Mouse (Mus musculus) heart, embryonic 16.5 days (tissue): ENCODE data around the gene Ccl6. TPM values are rescaled to one million over a fixed set of nuclear protein-coding genes. Genes with fewer than 3 reads are reported as not detected.

Source experiments
- ATAC-seq: fragments of 200-750 bp; cut with Nextera tagmentation; replicated peaks from 2 replicates; pipeline ENCODE4 v1.8.0; 2017; ENCODE audit warnings: moderate number of reproducible peaks; ENCODE audit not compliant: insufficient read depth, low FRiP score; ENCODE audit errors: extremely low read depth
- H3K27ac ChIP-seq: fragments of 300-500 bp; sonication (generic); 2 replicates; pipeline ENCODE4 v1.5.1; 2014; ENCODE audit warnings: mild to moderate bottlenecking, low read length, control low read depth, moderate library complexity
- H3K27me3 ChIP-seq: fragments of 300-500 bp; sonication (generic); 2 replicates; pipeline ENCODE4 v1.6.1; 2014; ENCODE audit warnings: low read length, mixed read lengths; ENCODE audit not compliant: control insufficient read depth, insufficient read depth
- H3K36me3 ChIP-seq: fragments of 300-500 bp; sonication (generic); 2 replicates; pipeline ENCODE4 v1.6.1; 2014; ENCODE audit not compliant: control insufficient read depth, insufficient read depth
- H3K4me1 ChIP-seq: fragments of 300-500 bp; sonication (generic); 2 replicates; pipeline ENCODE4 v1.6.1; 2014; ENCODE audit warnings: low read length, mixed read lengths; ENCODE audit not compliant: control insufficient read depth, insufficient read depth
- H3K4me2 ChIP-seq: fragments of 300-500 bp; sonication (generic); 2 replicates; pipeline ENCODE4 v1.6.1; 2014; ENCODE audit warnings: low read depth, mild to moderate bottlenecking, control low read depth, low read length
- H3K4me3 ChIP-seq: fragments of 300-500 bp; sonication (generic); 2 replicates; pipeline ENCODE4 v1.5.1; 2014; ENCODE audit warnings: mild to moderate bottlenecking, control low read depth, low read length
- H3K9ac ChIP-seq: fragments of 300-500 bp; sonication (generic); 2 replicates; pipeline ENCODE4 v1.6.1; 2014; ENCODE audit warnings: low read length, control low read depth
- H3K9me3 ChIP-seq: fragments of 300-500 bp; sonication (generic); replicated peaks from 2 replicates; pipeline ENCODE4 v1.6.1; 2016; ENCODE audit warnings: low read length; ENCODE audit not compliant: control insufficient read depth
- WGBS: fragments of 180-500 bp; shearing (Covaris S2); extraction: QIAGEN DNeasy Blood & Tissue Kit; methylation state at CpG from one replicate; pipeline ENCODE4 v1.1.7; 2014; 5-methylcytosine and 5-hydroxymethylcytosine counted together
- polyA plus RNA-seq: library from polyadenylated mRNA; unstranded; fragments of >200 nt; fragmentation: Nextera tagmentation; extraction: Ambion mirVana; gene quantifications from 2 replicates; pipeline ENCODE4 v1.2.1, GENCODE M21; 2015

Gene Ccl6
- polyA plus RNA-seq, 1 experiment from 2014 or later: 5.5 TPM

DNA sequence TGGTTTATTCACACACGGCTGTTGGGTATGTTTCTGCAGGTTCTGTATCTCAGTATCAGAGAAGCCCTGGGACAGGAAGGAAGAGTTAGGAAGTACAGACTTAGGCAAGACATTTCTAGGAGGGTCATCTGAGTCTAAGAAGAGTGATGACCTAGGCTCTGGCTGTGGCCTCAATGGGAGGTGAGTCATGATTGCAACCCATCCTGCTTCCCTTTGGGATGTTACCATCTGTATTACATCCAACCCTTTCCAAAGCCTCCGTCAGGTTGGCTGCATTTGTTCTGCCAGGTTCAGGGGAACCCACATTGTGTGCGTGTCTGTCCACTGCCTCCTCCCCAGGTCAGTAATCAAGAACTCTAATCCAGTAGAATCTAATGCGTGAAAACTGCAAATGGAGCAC lies 11.8 kb upstream of the Ccl6 start:
- ATAC-seq: no peak
- 84% methylated on average over 4 of the region's 4 CpGs for WGBS
- Histone ChIP-seq H3K4me1 (no peaks in the 10 kb centered on the region), H3K9me3 (no peaks in the 10 kb centered on the region), H3K9ac (no peak overlapping the region), H3K27ac (no peak overlapping the region), H3K4me3 (no peak overlapping the region), H3K4me2 (no peak overlapping the region), H3K27me3 (no peaks in the 10 kb centered on the region), H3K36me3 (no peaks in the 10 kb centered on the region)

DNA sequence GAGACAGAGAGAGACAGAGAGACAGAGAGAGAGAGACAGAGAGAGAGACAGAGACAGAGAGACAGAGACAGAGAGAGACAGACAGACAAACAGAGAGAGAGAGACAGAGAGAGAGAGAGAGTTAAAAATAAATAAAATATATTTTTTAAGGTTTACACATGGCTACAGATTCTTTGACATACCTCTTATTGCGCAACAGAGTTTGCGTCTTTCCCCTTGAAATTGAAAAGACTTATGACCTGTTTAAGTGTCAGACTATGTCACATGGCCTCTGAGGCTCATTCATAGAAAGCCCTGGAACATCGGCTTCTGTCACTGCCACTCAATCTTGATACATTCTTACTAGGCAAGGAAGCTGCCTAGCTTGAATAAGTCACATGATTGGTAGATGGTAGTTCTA lies 10.5 kb upstream of the Ccl6 start:
- H3K27ac ChIP-seq: no peak overlapping the region
- H3K36me3 ChIP-seq: no peaks in the 10 kb centered on the region
- H3K4me3 ChIP-seq: no peak overlapping the region
- no peaks in the 10 kb centered on the region for H3K9me3 ChIP-seq
- ATAC-seq: no peak
- H3K4me2 ChIP-seq: no peak overlapping the region
- H3K4me1 ChIP-seq: no peaks in the 10 kb centered on the region
- H3K9ac ChIP-seq: no peak overlapping the region
- 83% methylated on average over 3 of the region's 3 CpGs for WGBS
- no peaks in the 10 kb centered on the region for H3K27me3 ChIP-seq

DNA sequence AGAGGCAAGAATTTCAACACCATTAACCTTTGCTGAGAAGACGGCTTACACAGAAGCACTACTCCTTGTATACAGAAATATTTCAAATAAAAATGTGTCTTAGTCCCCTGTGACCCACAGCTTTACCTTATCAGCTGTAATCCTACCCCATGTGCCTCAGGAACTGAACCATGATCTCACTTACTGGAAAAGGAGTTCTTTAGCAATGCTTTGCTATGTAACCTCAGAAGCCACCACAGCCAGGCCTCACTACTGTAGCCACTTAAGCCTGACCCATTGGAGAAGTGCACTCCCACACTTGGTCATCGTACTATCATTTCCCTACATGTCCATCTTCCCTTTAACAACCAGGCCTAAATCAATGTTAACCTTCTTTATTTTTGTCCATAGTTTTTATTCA lies 7.7 kb upstream of the Ccl6 start:
- WGBS: 77% methylated on average over 2 of the region's 2 CpGs
- no peak for ATAC-seq
- Histone ChIP-seq H3K4me2 (no peak overlapping the region), H3K4me3 (no peak overlapping the region), H3K9me3 (no peaks in the 10 kb centered on the region), H3K4me1 (no peaks in the 10 kb centered on the region), H3K27ac (no peak overlapping the region), H3K9ac (no peak overlapping the region), H3K36me3 (no peaks in the 10 kb centered on the region), H3K27me3 (no peaks in the 10 kb centered on the region)

DNA sequence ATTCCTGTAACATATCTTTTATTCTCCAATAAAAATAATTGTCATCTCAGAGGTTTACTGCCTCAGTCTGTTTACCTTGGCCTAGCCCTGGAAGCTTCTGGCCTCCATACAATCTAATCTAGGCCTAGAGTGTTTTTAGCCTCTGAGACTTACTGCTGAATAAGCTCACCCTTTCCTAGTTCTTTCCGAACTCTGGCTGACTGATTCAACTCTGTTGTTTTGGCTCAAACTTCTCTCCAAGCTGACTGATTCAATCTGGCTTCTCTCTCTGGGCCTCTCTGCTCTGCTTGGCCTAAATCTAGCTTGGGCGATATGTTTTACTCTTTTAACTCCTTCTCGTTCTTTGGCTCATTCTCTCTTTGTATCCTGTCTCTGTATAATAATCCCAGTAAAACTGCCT lies 6.1 kb upstream of the Ccl6 start:
- 72% methylated on average over 3 of the region's 3 CpGs for WGBS
- no peak for ATAC-seq
- Histone ChIP-seq H3K27me3 (no peaks in the 10 kb centered on the region), H3K4me3 (no peak overlapping the region), H3K27ac (no peak overlapping the region), H3K36me3 (no peaks in the 10 kb centered on the region), H3K4me1 (no peaks in the 10 kb centered on the region), H3K4me2 (no peak overlapping the region), H3K9me3 (no peaks in the 10 kb centered on the region), H3K9ac (no peak overlapping the region)

DNA sequence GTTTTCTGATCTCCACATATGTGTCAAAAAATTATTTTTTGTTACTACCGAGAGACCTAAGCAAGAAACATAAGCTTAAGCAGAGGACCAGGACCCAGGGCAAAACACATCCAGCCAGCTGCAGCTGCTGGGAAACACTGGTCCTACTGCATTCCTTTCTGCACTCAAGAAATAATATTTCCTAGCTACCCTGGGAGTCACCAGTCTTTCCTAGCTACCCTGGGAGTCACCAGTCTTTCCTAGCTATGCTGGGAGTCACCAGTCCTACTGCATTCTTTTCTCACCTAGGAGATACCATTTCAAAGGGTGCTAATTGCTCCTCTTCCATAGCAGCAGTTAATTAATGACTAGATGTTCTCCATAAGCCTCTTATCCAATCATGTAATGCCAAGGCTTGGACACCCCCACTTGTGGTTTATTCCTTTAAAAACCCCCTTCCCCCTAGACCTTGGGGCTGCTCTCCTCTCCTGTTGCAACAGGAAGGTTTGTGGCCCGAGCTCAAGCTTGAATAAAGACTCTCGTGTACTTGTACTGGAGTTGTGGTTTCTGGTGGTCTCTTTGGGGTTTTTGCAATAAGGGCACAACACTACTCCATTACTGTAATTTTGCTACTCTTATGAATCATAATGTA lies 5.4 kb upstream of the Ccl6 start:
- ATAC-seq: no peak
- no peak overlapping the region for H3K4me2 ChIP-seq
- no peaks in the 10 kb centered on the region for H3K36me3 ChIP-seq
- no peak overlapping the region for H3K27ac ChIP-seq
- no peaks in the 10 kb centered on the region for H3K9me3 ChIP-seq
- WGBS: 69% methylated on average over 3 of the region's 3 CpGs
- no peaks in the 10 kb centered on the region for H3K27me3 ChIP-seq
- H3K9ac ChIP-seq: no peak overlapping the region
- H3K4me1 ChIP-seq: no peaks in the 10 kb centered on the region
- no peak overlapping the region for H3K4me3 ChIP-seq

DNA sequence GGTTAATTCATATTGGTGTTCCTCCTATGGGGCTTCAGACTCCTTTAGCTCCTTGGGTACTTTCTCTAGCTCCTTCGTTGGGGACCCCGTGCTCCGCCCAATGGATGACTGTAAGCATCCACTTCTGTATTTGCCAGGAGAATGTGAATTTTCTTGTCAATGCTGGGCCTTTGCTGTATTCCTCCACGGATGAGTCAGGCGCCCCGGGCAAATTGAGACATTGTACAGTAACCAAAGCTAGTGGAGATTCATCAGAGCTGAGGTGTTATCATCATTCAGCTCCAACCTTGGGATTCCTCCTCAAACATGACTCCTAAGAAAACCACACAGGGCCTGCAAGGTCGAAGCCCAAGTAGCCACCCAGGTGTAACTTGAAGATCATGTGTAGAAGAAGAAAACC lies 4.9 kb upstream of the Ccl6 start:
- H3K27ac ChIP-seq: no peak overlapping the region
- ATAC-seq: no peak

DNA sequence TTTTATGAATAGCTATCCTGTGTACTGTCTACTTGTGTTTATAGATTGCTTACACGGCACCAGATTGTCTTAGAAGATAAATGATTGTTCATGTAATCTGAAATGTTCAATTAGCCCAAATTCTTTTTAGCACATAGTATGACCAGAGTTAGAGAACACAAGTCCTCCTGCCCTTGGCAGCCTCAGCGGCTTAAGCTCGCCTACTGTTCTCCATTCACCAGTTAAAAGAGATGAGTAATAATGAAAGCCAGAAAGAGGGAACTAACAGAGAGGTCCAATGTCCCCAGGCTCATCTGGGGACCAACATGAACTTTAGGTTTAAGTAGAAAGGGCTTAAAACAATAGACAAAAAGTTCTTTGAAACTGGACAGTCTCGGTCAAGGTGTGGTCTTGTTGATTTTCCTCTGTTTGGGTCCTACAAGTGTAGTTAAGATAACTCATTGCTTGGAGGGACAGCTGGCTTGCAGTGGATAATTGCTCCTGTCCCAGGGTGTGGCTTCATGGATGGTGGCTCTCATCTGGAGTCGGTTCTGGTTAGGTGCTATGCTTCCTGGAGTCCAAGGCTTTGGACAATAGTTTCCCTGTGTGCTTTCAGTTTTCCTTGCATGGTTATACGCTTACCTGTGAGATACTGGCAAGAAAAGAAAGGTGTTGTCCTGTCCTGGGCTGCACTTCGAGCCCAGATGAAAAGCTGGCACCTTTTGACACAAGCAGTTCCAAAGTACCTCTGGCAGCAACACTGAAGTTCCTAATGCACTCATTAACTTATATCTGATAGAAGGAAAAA lies 3.0 kb upstream of the Ccl6 start:
- no peaks in the 10 kb centered on the region for H3K9me3 ChIP-seq
- H3K4me2 ChIP-seq: no peak overlapping the region
- no peak overlapping the region for H3K4me3 ChIP-seq
- no peak overlapping the region for H3K27ac ChIP-seq
- no peaks in the 10 kb centered on the region for H3K27me3 ChIP-seq
- no peak for ATAC-seq
- no peaks in the 10 kb centered on the region for H3K36me3 ChIP-seq
- 74% methylated on average over 7 of the region's 7 CpGs for WGBS
- no peaks in the 10 kb centered on the region; the same call in 1 of the 2 replicates for H3K4me1 ChIP-seq
- no peak overlapping the region for H3K9ac ChIP-seq

More for the DNA sequence above, 4.9 kb upstream of the Ccl6 start:
- WGBS: 92% methylated on average over 7 of the region's 7 CpGs
- Histone ChIP-seq H3K4me3 (no peak overlapping the region), H3K4me1 (no peaks in the 10 kb centered on the region; the same call in 1 of the 2 replicates), H3K27me3 (no peaks in the 10 kb centered on the region), H3K36me3 (no peaks in the 10 kb centered on the region), H3K9me3 (no peaks in the 10 kb centered on the region), H3K4me2 (no peak overlapping the region), H3K9ac (no peak overlapping the region)

DNA sequence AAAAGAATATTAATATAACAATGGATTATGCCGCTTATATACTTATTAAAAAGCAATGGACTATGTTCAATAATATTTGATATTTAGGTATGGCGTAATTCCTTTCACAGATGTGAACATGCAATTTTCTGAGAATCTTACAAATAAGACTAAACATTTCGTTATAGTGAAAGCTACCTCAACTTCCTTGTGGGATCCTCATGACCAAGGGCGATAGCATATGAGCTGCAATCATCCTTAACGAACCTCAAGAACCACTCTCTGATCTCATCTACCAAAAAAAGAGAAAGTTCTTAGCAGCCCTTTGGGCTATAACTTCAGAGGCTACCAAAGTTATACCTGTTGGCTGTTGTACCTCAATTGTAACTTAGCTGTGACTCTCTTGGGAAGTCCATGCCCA lies 566 bp upstream of the Ccl6 start:
- Histone ChIP-seq H3K4me2 (no peak overlapping the region), H3K9me3 (no peaks in the 10 kb centered on the region), H3K4me3 (no peak overlapping the region), H3K4me1 (no peaks in the 10 kb centered on the region; the same call in 1 of the 2 replicates), H3K27me3 (no peaks in the 10 kb centered on the region), H3K36me3 (no peaks in the 10 kb centered on the region), H3K27ac (no peak overlapping the region), H3K9ac (no peak overlapping the region)
- no peak for ATAC-seq
- WGBS: 81% methylated on average over 5 of the region's 5 CpGs

DNA sequence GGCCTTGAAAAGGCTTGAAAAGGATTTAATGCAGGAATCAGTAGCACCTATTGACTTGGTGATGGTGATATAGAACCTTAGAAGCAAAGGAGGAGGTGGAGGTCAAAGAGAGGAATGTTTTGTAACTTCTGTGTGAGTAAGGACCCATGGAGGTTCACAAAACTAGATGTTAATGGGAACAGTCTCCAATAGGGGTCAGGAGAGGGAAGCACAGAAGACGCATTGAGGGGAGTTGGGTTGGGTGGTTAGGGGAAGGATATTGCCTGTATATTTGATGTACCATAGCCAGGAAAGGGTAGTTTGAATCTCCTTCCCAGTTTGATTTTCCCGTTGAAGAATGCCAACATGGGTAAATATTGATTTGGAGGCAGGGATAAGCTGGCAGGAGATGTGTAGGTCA lies 8.7 kb downstream of the Ccl6 start:
- Histone ChIP-seq H3K4me1 (no peaks in the 10 kb centered on the region), H3K9me3 (no peaks in the 10 kb centered on the region), H3K27me3 (no peaks in the 10 kb centered on the region), H3K4me2 (no peak overlapping the region), H3K27ac (no peak overlapping the region), H3K9ac (no peak overlapping the region), H3K4me3 (no peak overlapping the region), H3K36me3 (no peaks in the 10 kb centered on the region)
- 72% methylated on average over 2 of the region's 2 CpGs for WGBS
- ATAC-seq: no peak
